ENCODE assay signal across 23 mouse cellular contexts in the genomic region with DNA sequence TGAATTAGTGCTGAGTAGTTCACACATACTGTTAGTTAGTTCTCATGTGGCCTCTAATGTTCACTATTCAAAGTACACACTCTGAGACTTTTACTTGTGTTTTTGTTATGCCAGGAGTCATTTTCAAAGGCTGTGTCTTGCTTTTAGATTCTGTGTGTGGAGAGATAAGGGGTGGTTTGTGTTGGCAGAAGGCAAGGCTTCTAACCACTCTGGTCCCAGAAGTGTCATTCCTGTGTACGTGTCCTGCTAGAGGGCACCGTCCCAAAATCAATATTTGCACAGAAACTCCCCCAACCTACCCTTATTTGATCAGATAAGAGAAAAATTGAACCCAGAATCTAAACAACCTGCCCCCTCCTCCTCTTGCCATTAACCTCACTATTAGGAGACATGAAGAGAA.
DNase-seq lines count a peak whose midpoint lies in the region; ATAC-seq and TF ChIP-seq lines count a peak whose summit lies in the region.
"Had no signal": no experiment of that assay in that cellular context is flagged by ENCODE, and none has a peak within 500 bp of the region (broad histone marks: within the 10 kb centered on the region; RNA-seq: fewer than 3 reads in every experiment).

No protein-coding gene starts in this region.

- intact Hi-C loops in heart, postnatal 10 days (cut with DNase I), result no loop called here

- TF ChIP-seq CTCF in liver, postnatal 0 days (IDR thresholded peaks at IDR 0.05; ENCODE audit: low read depth), result no peak

- H3K4me3 ChIP-seq in heart, embryonic 12.5 days, result no peak overlapping the region
- no peak overlapping the region for H3K4me3 ChIP-seq in heart, embryonic 16.5 days (ENCODE audit: low read length)
- no peak overlapping the region for H3K4me3 ChIP-seq in liver, postnatal 0 days (ENCODE audit: low read depth, low read length)
- no peak overlapping the region for H3K4me3 ChIP-seq in liver, embryonic 11.5 days (ENCODE audit: low read depth, low read length)
- H3K4me3 ChIP-seq: embryonic facial prominence, embryonic 15.5 days; erythroblast, embryonic 14.5 days; forebrain, embryonic 10.5 days; gastrocnemius, adult 2 months; hindbrain, embryonic 12.5 days had no signal

- no peak for DNase-seq in heart, postnatal 10 days
- no peak for DNase-seq in heart, postnatal 4 days
- DNase-seq in liver, postnatal 0 days, result peak; percentile 27
- DNase-seq in liver, embryonic 11.5 days (ENCODE audit: low spot score), result no peak
- peak; percentile 20 for DNase-seq in lung, postnatal 25 days (ENCODE audit: low spot score)
- DNase-seq in lung, adult 18-20 months, result no peak
- DNase-seq: adrenal gland, postnatal 10 days; cerebellum, adult 11 months; cerebellum, adult 8-10 months; cerebellum, postnatal 14 days; embryo, embryonic 11 days; gastrocnemius, adult 2 months; gastrocnemius, postnatal 25 days; heart, postnatal 14 days had no signal

- TF ChIP-seq EP300 in liver, postnatal 0 days (IDR thresholded peaks at IDR 0.05; ENCODE audit: low read depth), result no peak

- H3K27me3 ChIP-seq in heart, embryonic 12.5 days (replicated peaks), result no peaks in the 10 kb centered on the region
- H3K27me3 ChIP-seq in heart, embryonic 16.5 days (ENCODE audit: control insufficient read depth, insufficient read depth, low read length), result no peaks in the 10 kb centered on the region
- no peaks in the 10 kb centered on the region for H3K27me3 ChIP-seq in liver, postnatal 0 days (ENCODE audit: insufficient read depth, low read length)
- no peaks in the 10 kb centered on the region for H3K27me3 ChIP-seq in liver, embryonic 11.5 days (replicated peaks; ENCODE audit: control insufficient read depth, insufficient read depth, low read length)
- H3K27me3 ChIP-seq: embryonic facial prominence, embryonic 15.5 days; hindbrain, embryonic 12.5 days had no signal

- 36% methylated on average over 2 of the region's 2 CpGs for WGBS in heart, embryonic 12.5 days
- 33% methylated on average over 2 of the region's 2 CpGs for WGBS in heart, embryonic 16.5 days
- 53% methylated on average over 2 of the region's 2 CpGs for WGBS in liver, postnatal 0 days (ENCODE audit: insufficient replicate concordance)
- WGBS in liver, embryonic 11.5 days, result 59% methylated on average over 2 of the region's 2 CpGs

- H3K36me3 ChIP-seq in heart, embryonic 12.5 days, result no peaks in the 10 kb centered on the region
- no peaks in the 10 kb centered on the region for H3K36me3 ChIP-seq in heart, embryonic 16.5 days (ENCODE audit: control insufficient read depth, insufficient read depth)
- H3K36me3 ChIP-seq in liver, postnatal 0 days (replicated peaks; ENCODE audit: insufficient read depth, low read length), result no peaks in the 10 kb centered on the region
- H3K36me3 ChIP-seq in liver, embryonic 11.5 days (ENCODE audit: control insufficient read depth, insufficient read depth, low read length), result no peaks in the 10 kb centered on the region
- H3K36me3 ChIP-seq: embryonic facial prominence, embryonic 15.5 days; forebrain, embryonic 10.5 days; hindbrain, embryonic 12.5 days had no signal

- no peaks in the 10 kb centered on the region for H3K9me3 ChIP-seq in heart, embryonic 12.5 days (replicated peaks)
- H3K9me3 ChIP-seq in heart, embryonic 16.5 days (replicated peaks; ENCODE audit: control insufficient read depth, low read length), result no peaks in the 10 kb centered on the region
- H3K9me3 ChIP-seq in liver, postnatal 0 days (ENCODE audit: low read length), result no peaks in the 10 kb centered on the region
- no peaks in the 10 kb centered on the region for H3K9me3 ChIP-seq in liver, embryonic 11.5 days (ENCODE audit: control insufficient read depth, low read length)
- H3K9me3 ChIP-seq: embryonic facial prominence, embryonic 15.5 days; forebrain, embryonic 10.5 days; hindbrain, embryonic 12.5 days had no signal

- no peak overlapping the region for H3K4me2 ChIP-seq in heart, embryonic 12.5 days
- no peak overlapping the region for H3K4me2 ChIP-seq in heart, embryonic 16.5 days (ENCODE audit: low read depth, low read length)
- no peak overlapping the region for H3K4me2 ChIP-seq in liver, postnatal 0 days (ENCODE audit: low read depth, low read length)
- H3K4me2 ChIP-seq in liver, embryonic 11.5 days, result no peak overlapping the region
- H3K4me2 ChIP-seq: embryonic facial prominence, embryonic 15.5 days; hindbrain, embryonic 12.5 days had no signal

- no peak overlapping the region for H3K9ac ChIP-seq in heart, embryonic 12.5 days
- H3K9ac ChIP-seq in heart, embryonic 16.5 days (ENCODE audit: low read length), result no peak overlapping the region
- no peak overlapping the region for H3K9ac ChIP-seq in liver, postnatal 0 days (replicated peaks)
- H3K9ac ChIP-seq in liver, embryonic 11.5 days (ENCODE audit: low read depth, low read length), result no peak overlapping the region
- H3K9ac ChIP-seq: embryonic facial prominence, embryonic 15.5 days; hindbrain, embryonic 12.5 days had no signal

- H3K27ac ChIP-seq in heart, embryonic 12.5 days (ENCODE audit: poor library complexity, severe bottlenecking), result peak overlapping the region; percentile 56; the same call in 1 of the 2 replicates
- peak overlapping the region; percentile 27; the same call in 1 of the 2 replicates for H3K27ac ChIP-seq in heart, embryonic 16.5 days (ENCODE audit: low read length)
- H3K27ac ChIP-seq in liver, postnatal 0 days (ENCODE audit: low read depth), result no peak overlapping the region
- no peak overlapping the region for H3K27ac ChIP-seq in liver, embryonic 11.5 days (ENCODE audit: low read depth, low read length)
- H3K27ac ChIP-seq: embryonic facial prominence, embryonic 15.5 days; forebrain, embryonic 10.5 days; gastrocnemius, adult 2 months; hindbrain, embryonic 12.5 days had no signal

- ATAC-seq in heart, embryonic 12.5 days (ENCODE audit: insufficient number of reproducible peaks, low FRiP score), result peak; percentile 82
- ATAC-seq in heart, embryonic 16.5 days (replicated peaks; ENCODE audit: extremely low read depth, insufficient read depth, low FRiP score), result peak; percentile 57; the same call in 1 of the 2 replicates
- peak; percentile 55; the same call in 1 of the 2 replicates for ATAC-seq in liver, postnatal 0 days
- no peak for ATAC-seq in liver, embryonic 11.5 days (replicated peaks; ENCODE audit: low FRiP score)
- ATAC-seq: forebrain, embryonic 14.5 days; hindbrain, embryonic 16.5 days; inflammation-experienced regulatory T-cells, adult 6 months had no signal

- peaks cover 8% of the 10 kb centered on the region for H3K4me1 ChIP-seq in heart, embryonic 12.5 days (replicated peaks)
- peaks cover 4% of the 10 kb centered on the region; the same call in 1 of the 2 replicates for H3K4me1 ChIP-seq in heart, embryonic 16.5 days (ENCODE audit: control insufficient read depth, insufficient read depth, low read length)
- H3K4me1 ChIP-seq in liver, postnatal 0 days (ENCODE audit: insufficient read depth), result peaks cover 5% of the 10 kb centered on the region; the same call in 1 of the 2 replicates
- H3K4me1 ChIP-seq in liver, embryonic 11.5 days (replicated peaks; ENCODE audit: control insufficient read depth, insufficient read depth, low read length), result no peaks in the 10 kb centered on the region
- H3K4me1 ChIP-seq: embryonic facial prominence, embryonic 15.5 days had no signal

Comparison
In these comparisons a context has a peak if more than half of its experiments do, and no peak if none do; other contexts are left out.
1. DNase-seq: peak in liver, postnatal 0 days (single experiment) and lung, postnatal 25 days (single experiment); none in heart, postnatal 10 days (0 of 2), heart, postnatal 4 days (single experiment), liver, embryonic 11.5 days (single experiment) and lung, adult 18-20 months (0 of 2).
2. H3K27ac ChIP-seq: peak in heart, embryonic 12.5 days (single experiment) and heart, embryonic 16.5 days (single experiment); none in liver, postnatal 0 days (single experiment) and liver, embryonic 11.5 days (single experiment).